Mouse (Mus musculus) adrenal gland, adult 18-20 months (tissue): Measurements from ENCODE around the gene Rps6ka1. TPM values are rescaled to one million over a fixed set of nuclear protein-coding genes. Genes with fewer than 3 reads are reported as not detected.
"Not testable (repeated sequence)": the region's sequence is repeated elsewhere in the genome, so short reads cannot be mapped to it uniquely, and the experiment has no call there.

Experiments
- DNase-seq, 2 experiments: peaks; one replicate each; pipeline ENCODE4 v3.0.0; 2021 to 2022; ENCODE audit warnings: low spot score in 2 of 2
- long read RNA-seq, 2 experiments: library from polyadenylated mRNA; stranded (forward); transcript quantifications; one replicate each; pipeline ENCODE4 v2.0.0; 2021
- total RNA-seq, 2 experiments: library from RNA; stranded (reverse); gene quantifications; 1 replicate in 1 of 2; 2 replicates in 1 of 2; pipeline ENCODE4 v1.2.3; 2021

Rps6ka1 gene
- total RNA-seq, result 10 to 100 TPM; 11.1 to 17.2 TPM
- long read RNA-seq, experiment 1, transcript Rps6ka1-202 (22 exons, 3,135 nt), result major isoform, 27 of 33 reads
- long read RNA-seq, experiment 1, partial matches to known transcripts, result 1 of 33 reads
- long read RNA-seq, experiment 1, other reads (novel, unspliced or antisense), result 1 of 33 reads
- long read RNA-seq, experiment 2, transcript Rps6ka1-202 (22 exons, 3,135 nt), result major isoform, 26 of 37 reads
- long read RNA-seq, experiment 2, partial matches to known transcripts, result 2 of 37 reads
- long read RNA-seq, experiment 2, other reads (novel, unspliced or antisense), result 4 of 37 reads

- DNase-seq, result peak; percentile 74 to 75
These were observed at the start of gene Rps6ka1 for GRCm38 (mm10) chr4:133887672-133888453. TSS of gene Rps6ka1 (minus strand) at chr4:133887797.

- DNase-seq, result no peak
These were observed 44.2 kb upstream of the Rps6ka1 start for GRCm38 (mm10) chr4:133931785-133932184.

- DNase-seq, result no peak
These were observed 43.8 kb upstream of the Rps6ka1 start for GRCm38 (mm10) chr4:133931349-133931748.

GRCm38 (mm10) chr4:133929278-133929670, 41.7 kb upstream of the Rps6ka1 start:
- DNase-seq, result no peak

- no peak for DNase-seq
These were observed 41.1 kb upstream of the Rps6ka1 start for GRCm38 (mm10) chr4:133928576-133929277.

GRCm38 (mm10) chr4:133925204-133925603, 37.6 kb upstream of the Rps6ka1 start:
- DNase-seq, result no peak

GRCm38 (mm10) chr4:133923743-133924142, 36.1 kb upstream of the Rps6ka1 start:
- DNase-seq, result no peak

GRCm38 (mm10) chr4:133918093-133918825, 30.7 kb upstream of the Rps6ka1 start:
- DNase-seq, result peak; percentile 30 to 36

- DNase-seq, result no peak
These were observed 24.4 kb upstream of the Rps6ka1 start for GRCm38 (mm10) chr4:133911983-133912382.

- DNase-seq, result peak; percentile 95 to 97
These were observed 22.9 kb upstream of the Rps6ka1 start for GRCm38 (mm10) chr4:133910236-133911211.

GRCm38 (mm10) chr4:133908051-133908450, 20.5 kb upstream of the Rps6ka1 start:
- DNase-seq, result no peak

GRCm38 (mm10) chr4:133907086-133907485, 19.5 kb upstream of the Rps6ka1 start:
- DNase-seq, result no peak

GRCm38 (mm10) chr4:133906336-133906735, 18.7 kb upstream of the Rps6ka1 start:
- not testable (repeated sequence) for DNase-seq

GRCm38 (mm10) chr4:133905167-133905566, 17.6 kb upstream of the Rps6ka1 start:
- DNase-seq, result no peak

- no peak for DNase-seq
These were observed 16.7 kb upstream of the Rps6ka1 start for GRCm38 (mm10) chr4:133904326-133904725.

GRCm38 (mm10) chr4:133903372-133903771, 15.8 kb upstream of the Rps6ka1 start:
- no peak for DNase-seq

- DNase-seq, result no peak
These were observed 14.9 kb upstream of the Rps6ka1 start for GRCm38 (mm10) chr4:133902510-133902909.

GRCm38 (mm10) chr4:133900887-133901286, 13.3 kb upstream of the Rps6ka1 start:
- DNase-seq, result no peak

- DNase-seq, result no peak
These were observed 12.8 kb upstream of the Rps6ka1 start for GRCm38 (mm10) chr4:133900352-133900751.
